Mouse (Mus musculus) midbrain, embryonic 11.5 days (tissue): ENCODE data around the gene Polh. TPM values are rescaled to one million over a fixed set of nuclear protein-coding genes. Genes with fewer than 3 reads are reported as not detected.

ENCODE experiments used
- ATAC-seq: fragments of 200-750 bp; cut with Nextera tagmentation; 2 replicates; pipeline ENCODE4 v1.8.0; 2017; ENCODE audit warnings: moderate TSS enrichment, moderate library complexity; ENCODE audit not compliant: low FRiP score
- DNase-seq: peaks from one replicate; pipeline ENCODE4 v3.0.0; 2015; ENCODE audit warnings: low spot score; ENCODE audit errors: missing footprints
- H3K27ac ChIP-seq: fragments of 300-500 bp; sonication (generic); 2 replicates; pipeline ENCODE4 v1.5.1; 2014; ENCODE audit warnings: low read depth, low read length
- H3K27me3 ChIP-seq: fragments of 300-500 bp; sonication (generic); 2 replicates; pipeline ENCODE4 v1.6.1; 2014; ENCODE audit warnings: mild to moderate bottlenecking, low read length, moderate library complexity, mixed read lengths; ENCODE audit not compliant: control insufficient read depth, insufficient read depth
- H3K36me3 ChIP-seq: fragments of 300-500 bp; sonication (generic); 2 replicates; pipeline ENCODE4 v1.6.1; 2014; ENCODE audit warnings: mild to moderate bottlenecking, low read length, moderate library complexity, mixed read lengths; ENCODE audit not compliant: control insufficient read depth, insufficient read depth
- H3K4me1 ChIP-seq: fragments of 300-500 bp; sonication (generic); 2 replicates; pipeline ENCODE4 v1.6.1; 2014; ENCODE audit warnings: low read length; ENCODE audit not compliant: control insufficient read depth, insufficient read depth
- H3K4me2 ChIP-seq: fragments of 300-500 bp; sonication (generic); 2 replicates; pipeline ENCODE4 v1.6.1; 2014; ENCODE audit warnings: mild to moderate bottlenecking, moderate library complexity
- H3K4me3 ChIP-seq: fragments of 300-500 bp; sonication (generic); 2 replicates; pipeline ENCODE4 v1.5.1; 2014; ENCODE audit warnings: low read depth, low read length
- H3K9ac ChIP-seq: fragments of 300-500 bp; sonication (generic); 2 replicates; pipeline ENCODE4 v1.6.1; 2014; ENCODE audit warnings: low read length
- H3K9me3 ChIP-seq: fragments of 300-500 bp; sonication (generic); 2 replicates; pipeline ENCODE4 v1.6.1; 2016; ENCODE audit warnings: low read length; ENCODE audit not compliant: control insufficient read depth
- WGBS: fragments of 180-500 bp; shearing (Covaris S2); extraction: QIAGEN DNeasy Blood & Tissue Kit; methylation state at CpG from one replicate; pipeline ENCODE4 v1.1.7; 2014; 5-methylcytosine and 5-hydroxymethylcytosine counted together
- polyA plus RNA-seq: library from polyadenylated mRNA; unstranded; fragments of >200 nt; fragmentation: Nextera tagmentation; extraction: Ambion mirVana; gene quantifications from 2 replicates; pipeline ENCODE4 v1.2.1, GENCODE M21; 2014

Gene Polh
- polyA plus RNA-seq, 1 experiment from 2014 or later, result 10.8 TPM

GRCm38 (mm10) chr17:46132058-46132718 is 70.3 kb downstream of the Polh start:
- DNase-seq (peak; percentile 99), ATAC-seq (peak; percentile 48; the same call in 1 of the 2 replicates)
- H3K9me3 ChIP-seq, result no peaks in the 10 kb centered on the region
- H3K36me3 ChIP-seq, result peaks cover 4% of the 10 kb centered on the region; the same call in 1 of the 2 replicates
- H3K4me2 ChIP-seq, result no peak overlapping the region
- WGBS, result 13% methylated on average over 12 of the region's 12 CpGs
- H3K27ac ChIP-seq, result no peak overlapping the region
- H3K4me3 ChIP-seq, result no peak overlapping the region
- H3K9ac ChIP-seq, result no peak overlapping the region
- no peaks in the 10 kb centered on the region for H3K27me3 ChIP-seq
- H3K4me1 ChIP-seq, result no peaks in the 10 kb centered on the region

DNA sequence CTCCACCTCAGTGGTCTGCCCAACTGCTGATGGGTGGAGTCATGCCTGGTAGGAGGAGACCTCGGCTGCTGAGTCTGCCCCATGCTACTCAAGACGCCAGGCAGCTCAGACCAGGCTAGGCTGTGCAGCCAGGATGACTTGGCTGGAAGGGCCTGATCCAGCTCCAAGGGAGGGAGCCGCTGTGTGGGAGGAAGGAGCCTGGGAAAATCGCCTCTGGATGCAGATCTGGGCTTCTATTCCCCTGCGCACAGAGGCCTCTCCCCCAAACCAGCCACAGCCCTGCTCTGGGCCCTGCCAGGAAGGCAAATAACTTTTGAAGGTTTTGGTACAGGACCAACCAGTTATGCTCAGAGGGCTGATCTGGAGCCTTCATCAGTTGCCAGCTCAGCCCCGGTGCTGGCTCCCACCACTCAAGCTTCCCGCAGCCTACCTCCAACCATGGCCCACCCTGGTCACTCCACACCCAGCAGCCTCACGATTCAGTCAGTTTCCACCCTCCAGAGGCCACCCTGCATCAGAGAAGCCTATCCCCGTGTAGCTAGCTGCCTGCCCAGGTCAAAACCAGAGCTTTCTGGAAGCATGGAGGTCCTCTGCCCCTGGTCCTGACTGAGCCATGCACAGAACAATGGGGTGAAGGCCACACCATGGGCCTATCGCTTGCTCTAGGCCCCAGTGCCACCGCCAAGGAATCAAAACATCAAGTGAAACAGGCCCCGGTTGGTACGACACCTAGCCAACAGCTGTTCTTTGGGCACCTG is 72.5 kb downstream of the Polh start:
- H3K27ac ChIP-seq, result no peak overlapping the region
- no peak overlapping the region for H3K4me3 ChIP-seq
- no peaks in the 10 kb centered on the region for H3K9me3 ChIP-seq
- H3K27me3 ChIP-seq, result no peaks in the 10 kb centered on the region
- H3K9ac ChIP-seq, result no peak overlapping the region
- ATAC-seq, result no peak
- H3K4me1 ChIP-seq, result no peaks in the 10 kb centered on the region
- DNase-seq, result no peak
- WGBS, result 81% methylated on average over 13 of the region's 13 CpGs
- H3K4me2 ChIP-seq, result no peak overlapping the region
- H3K36me3 ChIP-seq, result peaks cover 19% of the 10 kb centered on the region; the same call in 1 of the 2 replicates

- ATAC-seq (no peak), DNase-seq (no peak)
- no peak overlapping the region for H3K4me2 ChIP-seq
- H3K27me3 ChIP-seq, result no peaks in the 10 kb centered on the region
- no peak overlapping the region for H3K9ac ChIP-seq
- peaks cover 35% of the 10 kb centered on the region for H3K36me3 ChIP-seq
- no peaks in the 10 kb centered on the region for H3K4me1 ChIP-seq
- no peak overlapping the region for H3K4me3 ChIP-seq
- no peaks in the 10 kb centered on the region for H3K9me3 ChIP-seq
- 82% methylated on average over 6 of the region's 6 CpGs for WGBS
- H3K27ac ChIP-seq, result no peak overlapping the region
These were observed 74.5 kb downstream of the Polh start for GRCm38 (mm10) chr17:46127814-46128493.

GRCm38 (mm10) chr17:46126608-46127007 is 75.8 kb downstream of the Polh start:
- Histone ChIP-seq H3K4me1 (no peaks in the 10 kb centered on the region), H3K27ac (no peak overlapping the region), H3K4me3 (no peak overlapping the region), H3K4me2 (no peak overlapping the region), H3K9me3 (no peaks in the 10 kb centered on the region), H3K9ac (no peak overlapping the region), H3K36me3 (peaks cover 39% of the 10 kb centered on the region), H3K27me3 (no peaks in the 10 kb centered on the region)
- ATAC-seq (no peak), DNase-seq (no peak)
- 87% methylated on average over 6 of the region's 6 CpGs for WGBS

DNA sequence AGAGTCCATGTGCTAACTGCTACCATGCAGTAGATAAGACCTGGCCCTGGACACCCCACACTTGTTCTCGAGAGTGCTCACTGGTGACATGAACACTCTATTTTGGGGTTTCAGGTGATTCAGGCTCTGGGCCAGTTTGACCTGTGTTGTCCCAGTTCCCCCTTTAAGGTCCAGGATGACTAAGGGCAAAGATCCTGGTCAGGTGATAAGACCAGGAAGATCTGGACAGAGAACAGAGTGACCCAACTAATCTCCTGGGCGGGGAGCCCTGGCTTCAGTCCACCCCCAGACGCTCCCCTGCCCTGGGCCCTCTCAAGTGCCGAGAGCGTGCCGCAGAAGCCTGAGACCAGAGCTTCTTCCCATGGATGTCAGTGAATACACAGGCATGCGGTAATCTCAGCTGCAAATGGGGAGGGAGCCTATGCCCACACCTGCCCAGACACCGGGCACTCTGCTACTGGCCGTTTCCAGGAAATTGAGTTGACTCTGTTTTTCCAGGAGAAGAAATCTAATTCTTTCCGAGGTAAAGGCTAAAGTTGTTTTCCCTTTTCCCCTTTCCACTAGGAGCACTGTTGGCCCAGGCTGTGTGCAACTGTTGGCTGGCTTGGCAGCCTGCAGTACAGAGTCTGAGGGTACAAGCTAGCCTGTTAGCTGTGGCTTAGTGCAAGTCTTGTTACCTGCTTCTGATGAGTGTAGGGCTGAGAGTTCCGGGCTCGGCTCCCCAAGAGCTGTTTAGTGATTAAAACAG is 78.3 kb downstream of the Polh start:
- 92% methylated on average over 12 of the region's 12 CpGs for WGBS
- no peak overlapping the region for H3K27ac ChIP-seq
- no peaks in the 10 kb centered on the region for H3K4me1 ChIP-seq
- no peak for DNase-seq
- H3K27me3 ChIP-seq, result no peaks in the 10 kb centered on the region
- no peak overlapping the region for H3K4me3 ChIP-seq
- H3K36me3 ChIP-seq, result peaks cover 41% of the 10 kb centered on the region
- H3K4me2 ChIP-seq, result no peak overlapping the region
- H3K9ac ChIP-seq, result no peak overlapping the region
- no peaks in the 10 kb centered on the region for H3K9me3 ChIP-seq
- ATAC-seq, result no peak

GRCm38 (mm10) chr17:46123285-46123684 is 79.2 kb downstream of the Polh start:
- H3K4me2 ChIP-seq, result no peak overlapping the region
- H3K4me3 ChIP-seq, result no peak overlapping the region
- no peaks in the 10 kb centered on the region for H3K27me3 ChIP-seq
- H3K4me1 ChIP-seq, result no peaks in the 10 kb centered on the region
- no peaks in the 10 kb centered on the region for H3K9me3 ChIP-seq
- H3K9ac ChIP-seq, result no peak overlapping the region
- peaks cover 38% of the 10 kb centered on the region for H3K36me3 ChIP-seq
- no peak overlapping the region for H3K27ac ChIP-seq
- 89% methylated on average over 4 of the region's 4 CpGs for WGBS
- DNase-seq, result no peak
- ATAC-seq, result no peak

DNA sequence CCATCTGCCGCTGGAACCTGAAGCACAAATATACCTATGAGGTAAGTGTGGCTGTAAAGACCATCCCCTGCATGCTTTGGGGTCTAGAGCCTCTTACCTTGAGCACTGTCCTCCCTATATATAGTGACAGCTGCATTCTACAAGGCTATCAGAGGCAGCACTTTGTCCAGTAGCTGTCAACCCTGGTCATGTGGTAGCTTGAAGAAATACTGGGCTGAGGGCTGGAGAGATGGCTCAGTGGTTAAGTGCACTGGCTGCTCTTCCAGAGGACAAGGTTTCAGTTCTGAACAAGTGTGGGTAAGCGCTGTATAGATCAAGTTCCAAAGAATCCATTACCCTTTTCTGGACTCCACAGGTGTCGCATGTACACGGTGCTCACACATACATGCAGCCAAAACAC is 79.7 kb downstream of the Polh start:
- no peak for ATAC-seq
- 98% methylated on average over 4 of the region's 4 CpGs for WGBS
- no peak for DNase-seq
- Histone ChIP-seq H3K9me3 (no peaks in the 10 kb centered on the region), H3K4me1 (no peaks in the 10 kb centered on the region), H3K4me3 (no peak overlapping the region), H3K9ac (no peak overlapping the region), H3K36me3 (peaks cover 39% of the 10 kb centered on the region), H3K4me2 (no peak overlapping the region), H3K27ac (no peak overlapping the region), H3K27me3 (no peaks in the 10 kb centered on the region)
